Mouse (Mus musculus): ENCODE data around the gene Magoh. TPM values are rescaled to one million over a fixed set of nuclear protein-coding genes. Genes with fewer than 3 reads are reported as not detected.

Magoh gene
- total RNA-seq, 2 experiments from 2014 or later = 64.4 to 65.4 TPM

Other genes with a start within 250 kb of the Magoh start
- gene Dmrtb1, start 195.5 kb upstream of the Magoh start, total RNA-seq (2021) = not detected
- 1 to 10 TPM in 1 of 2 experiments, under 1 TPM in 1; 0.67 to 1.1 TPM for gene Lrp8, start 77.5 kb upstream of the Magoh start, total RNA-seq (2021)
- gene 0610037L13Rik, start 10.1 kb downstream of the Magoh start, total RNA-seq (2021) = 10 to 100 TPM; 67.2 to 70.7 TPM
- gene Cpt2, start 43.9 kb downstream of the Magoh start, total RNA-seq (2021) = 100 to 1,000 TPM; 206 to 222 TPM
- under 1 TPM in 1 of 2 experiments, not detected in 1; 0.10 TPM for gene Slc1a7, start 88.6 kb downstream of the Magoh start, total RNA-seq (2021)
- gene Podn, start 216.7 kb downstream of the Magoh start, total RNA-seq (2021) = 10 to 100 TPM; 12.1 to 24.1 TPM